Mouse (Mus musculus) heart, postnatal 0 days (tissue): Measurements from ENCODE around the gene Mad2l2. TPM values are rescaled to one million over a fixed set of nuclear protein-coding genes. Genes with fewer than 3 reads are reported as not detected.
A peak's percentile ranks its signal among the peaks of the same experiment; 100 is the strongest.

Experiments used
- ATAC-seq: fragments of 200-750 bp; cut with Nextera tagmentation; 2 replicates; pipeline ENCODE4 v1.8.0; 2017; ENCODE audit warnings: low read depth, moderate number of reproducible peaks, moderate library complexity; ENCODE audit not compliant: insufficient read depth
- DNase-seq: peaks from one replicate; pipeline ENCODE4 v3.0.0-alpha.2; 2016; ENCODE audit warnings: low spot score
- H3K27ac ChIP-seq: fragments of 300-500 bp; sonication (generic); 2 replicates; pipeline ENCODE4 v1.5.1; 2014; ENCODE audit warnings: low read depth, mild to moderate bottlenecking
- H3K27me3 ChIP-seq: fragments of 300-500 bp; sonication (generic); 2 replicates; pipeline ENCODE4 v1.6.1; 2014; ENCODE audit warnings: low read length, mixed read lengths; ENCODE audit not compliant: control insufficient read depth, insufficient read depth
- H3K36me3 ChIP-seq: fragments of 300-500 bp; sonication (generic); replicated peaks from 2 replicates; pipeline ENCODE4 v1.6.1; 2014; ENCODE audit warnings: low read length, mixed read lengths; ENCODE audit not compliant: control insufficient read depth, insufficient read depth
- H3K4me1 ChIP-seq: fragments of 300-500 bp; sonication (generic); 2 replicates; pipeline ENCODE4 v1.6.1; 2014; ENCODE audit warnings: antibody characterized with exemption; ENCODE audit not compliant: control insufficient read depth, insufficient read depth
- H3K4me2 ChIP-seq: fragments of 300-500 bp; sonication (generic); 2 replicates; pipeline ENCODE4 v1.6.1; 2014; ENCODE audit warnings: low read depth, mild to moderate bottlenecking, low read length, moderate library complexity
- H3K4me3 ChIP-seq: fragments of 300-500 bp; sonication (generic); 2 replicates; pipeline ENCODE4 v1.5.1; 2014; ENCODE audit warnings: low read depth, low read length
- H3K9ac ChIP-seq: fragments of 300-500 bp; sonication (generic); replicated peaks from 2 replicates; pipeline ENCODE4 v1.6.1; 2014; ENCODE audit warnings: low read depth, low read length, mixed read lengths
- H3K9me3 ChIP-seq: fragments of 300-500 bp; sonication (generic); replicated peaks from 2 replicates; pipeline ENCODE4 v1.6.1; 2016; ENCODE audit warnings: low read length; ENCODE audit not compliant: control insufficient read depth
- CTCF ChIP-seq: IDR thresholded peaks from 2 replicates; pipeline ENCODE4 v1.5.1; 2016; ENCODE audit warnings: antibody characterized with exemption, control low read depth, low read depth
- EP300 ChIP-seq: IDR thresholded peaks from 2 replicates; pipeline ENCODE4 v1.6.1; 2016; ENCODE audit warnings: antibody characterized with exemption, low read depth
- WGBS: fragments of 180-500 bp; shearing (Covaris S2); extraction: QIAGEN DNeasy Blood & Tissue Kit; methylation state at CpG from one replicate; pipeline ENCODE4 v1.1.7; 2014; 5-methylcytosine and 5-hydroxymethylcytosine counted together
- polyA plus RNA-seq: library from polyadenylated mRNA; unstranded; fragments of >200 nt; fragmentation: Nextera tagmentation; extraction: Ambion mirVana; gene quantifications from 2 replicates; pipeline ENCODE4 v1.2.1, GENCODE M21; 2015
- total RNA-seq: library from RNA; depleted of rRNA; stranded (reverse); fragments of >200 nt; gene quantifications from 2 replicates; pipeline ENCODE4 v1.2.3, GENCODE M21; 2014; ENCODE audit warnings: low replicate concordance

The Mad2l2 gene
- total and polyA plus RNA-seq, 2 experiments from 2014 or later = 6.1 to 36.2 TPM

DNA sequence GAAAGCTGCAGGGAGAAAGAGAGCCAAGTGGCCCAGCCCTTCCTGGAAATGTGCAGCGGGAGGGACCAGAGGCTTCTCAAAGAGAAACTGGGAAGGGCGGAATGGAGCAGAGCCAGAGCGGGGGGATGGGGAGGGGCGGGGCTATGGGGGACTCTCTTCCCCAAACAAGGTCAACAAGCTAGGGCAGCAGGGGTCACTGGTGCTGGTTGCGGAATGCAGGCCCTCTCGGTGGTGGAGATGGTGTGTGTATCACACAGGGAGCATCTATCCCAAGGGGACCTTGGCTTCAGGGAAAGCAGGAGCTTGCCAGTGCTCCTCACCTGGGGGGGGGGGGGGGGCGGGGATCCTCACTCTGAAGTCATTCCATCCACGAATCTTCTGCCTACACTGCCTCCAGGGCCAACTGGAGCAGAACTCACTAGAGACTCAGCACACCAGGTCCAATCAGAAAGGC, 45.9 kb upstream of the Mad2l2 start:
- ATAC-seq (no peak), DNase-seq (no peak)
- no peak overlapping the region for H3K9ac ChIP-seq
- H3K36me3 ChIP-seq = peaks cover 25% of the 10 kb centered on the region
- no peaks in the 10 kb centered on the region for H3K27me3 ChIP-seq
- no peaks in the 10 kb centered on the region for H3K9me3 ChIP-seq
- peak overlapping the region; percentile 14; the same call in 1 of the 2 replicates for H3K4me2 ChIP-seq
- no peak for TF ChIP-seq EP300
- no peak for TF ChIP-seq CTCF
- no peak overlapping the region for H3K27ac ChIP-seq
- no peak overlapping the region for H3K4me3 ChIP-seq
- H3K4me1 ChIP-seq = peaks cover 29% of the 10 kb centered on the region
- WGBS = 20% methylated on average over 8 of the region's 8 CpGs

DNA sequence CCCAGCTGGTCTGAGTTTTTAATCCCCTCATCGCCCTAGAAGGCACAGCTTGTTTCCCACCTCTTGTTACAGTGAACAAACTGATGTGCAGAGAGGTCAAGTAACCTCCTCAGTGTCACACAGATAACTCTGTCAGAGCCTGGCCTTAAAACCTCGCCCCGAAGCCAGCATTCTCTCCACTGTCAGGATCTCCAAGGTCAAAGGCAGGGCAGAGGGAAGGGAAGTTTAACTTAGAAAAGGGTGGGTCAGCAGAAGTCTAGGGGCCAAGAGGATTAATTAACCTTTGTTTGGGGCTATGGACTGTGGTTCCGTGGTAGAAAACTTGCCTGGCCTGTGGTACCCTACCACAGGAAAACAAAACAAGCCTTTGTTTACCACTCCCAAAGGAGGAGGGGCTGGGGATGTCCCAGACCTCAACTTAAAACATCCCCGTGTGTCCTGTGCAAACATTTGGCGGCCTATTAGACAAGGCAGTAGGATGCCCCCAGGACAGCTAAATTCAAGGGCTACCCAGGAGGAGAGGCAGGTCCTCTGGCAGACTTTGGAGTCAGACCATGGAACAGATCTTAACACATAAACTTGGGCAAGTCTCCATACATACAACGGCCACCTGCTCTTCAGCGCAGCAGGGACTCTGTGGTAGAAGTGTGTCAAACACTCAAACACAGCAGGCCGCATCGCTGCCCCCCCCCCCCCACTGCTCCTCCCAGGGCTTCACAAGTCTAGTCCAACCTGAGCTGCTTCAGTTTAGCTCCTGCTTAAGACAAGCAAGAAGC, 44.9 kb upstream of the Mad2l2 start:
- WGBS = 49% methylated on average over 10 of the region's 10 CpGs
- ATAC-seq = no peak
- Histone ChIP-seq H3K27ac (peak overlapping the region; percentile 39; the same call in 1 of the 2 replicates), H3K4me1 (peaks cover 29% of the 10 kb centered on the region), H3K9ac (0 out of 2 replicates have a peak overlapping the region, but pooled peaks have one; percentile 3), H3K9me3 (no peaks in the 10 kb centered on the region), H3K36me3 (peaks cover 15% of the 10 kb centered on the region), H3K4me3 (no peak overlapping the region), H3K4me2 (no peak overlapping the region), H3K27me3 (no peaks in the 10 kb centered on the region)
- DNase-seq = no peak
- TF ChIP-seq CTCF = no peak
- TF ChIP-seq EP300 = no peak

DNA sequence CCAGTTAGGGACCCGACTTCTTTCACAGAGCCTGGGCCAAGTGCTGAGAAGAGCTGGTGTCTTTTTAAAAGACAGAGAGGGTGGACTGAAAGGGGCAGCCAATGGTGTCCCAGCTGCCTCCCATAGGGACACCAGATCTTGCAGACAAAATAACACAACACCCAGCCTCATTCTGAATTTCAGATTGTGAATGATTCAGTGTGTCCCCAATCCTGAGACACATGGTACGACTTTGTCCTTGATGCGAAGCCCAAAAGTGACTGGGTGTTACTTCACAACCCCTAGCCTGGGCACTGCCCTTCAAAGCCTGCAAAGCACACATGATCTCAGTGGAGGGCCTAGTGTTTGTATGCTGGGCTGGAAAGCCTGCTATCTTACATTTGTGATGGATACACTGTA, 44.3 kb upstream of the Mad2l2 start:
- Histone ChIP-seq H3K4me1 (peaks cover 29% of the 10 kb centered on the region), H3K4me2 (no peak overlapping the region), H3K9me3 (no peaks in the 10 kb centered on the region), H3K27ac (peak overlapping the region; percentile 39; the same call in 1 of the 2 replicates), H3K4me3 (no peak overlapping the region), H3K36me3 (peaks cover 9% of the 10 kb centered on the region), H3K27me3 (no peaks in the 10 kb centered on the region), H3K9ac (0 out of 2 replicates have a peak overlapping the region, but pooled peaks have one; percentile 3)
- TF ChIP-seq CTCF (no peak), EP300 (no peak)
- WGBS = 77% methylated on average over 3 of the region's 3 CpGs
- no peak for ATAC-seq
- no peak for DNase-seq

DNA sequence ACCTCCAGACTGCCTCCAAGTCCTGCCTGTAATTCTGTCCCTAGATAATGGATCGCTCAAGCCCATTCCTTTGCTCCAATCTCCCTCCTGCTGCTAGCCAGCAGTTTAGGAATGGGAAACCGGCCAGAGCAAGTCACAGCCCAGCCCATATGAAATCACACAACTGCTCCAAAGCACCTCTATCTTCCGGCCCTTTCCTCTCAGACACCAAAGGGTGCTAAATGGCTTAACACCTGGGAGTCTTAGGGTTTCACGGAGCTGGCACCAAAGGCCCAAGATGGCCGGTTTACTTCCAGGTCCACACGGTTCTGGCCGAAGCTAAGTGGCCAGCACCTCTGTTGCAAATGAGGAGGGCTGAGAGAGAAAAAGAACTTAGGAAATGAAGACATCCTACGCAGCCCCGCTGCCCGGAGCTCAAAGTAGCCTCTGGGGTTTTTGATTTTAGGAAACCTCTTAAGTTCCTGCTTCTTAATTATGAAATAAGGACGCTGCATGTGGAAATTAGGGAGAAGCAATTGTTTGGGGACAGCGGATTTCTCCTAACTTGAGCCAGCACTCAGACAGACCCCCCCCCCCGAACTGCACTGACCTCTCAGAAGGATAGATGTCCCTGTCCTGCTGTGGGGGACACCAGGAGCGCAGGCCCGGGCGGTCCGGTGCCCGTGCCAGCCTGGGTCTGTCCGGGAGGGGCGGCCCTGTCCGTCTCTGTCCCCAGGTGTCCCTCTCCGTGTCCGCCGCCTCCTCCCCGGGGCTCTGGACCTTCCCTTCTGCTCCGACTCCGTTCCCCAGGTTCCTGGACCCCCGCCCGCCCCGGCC, 42.9 kb upstream of the Mad2l2 start:
- Histone ChIP-seq H3K9ac (peak overlapping the region; percentile 79), H3K4me3 (peak overlapping the region; percentile 76), H3K36me3 (no peaks in the 10 kb centered on the region), H3K9me3 (no peaks in the 10 kb centered on the region), H3K27ac (peak overlapping the region; percentile 82), H3K27me3 (no peaks in the 10 kb centered on the region), H3K4me1 (peaks cover 29% of the 10 kb centered on the region), H3K4me2 (peak overlapping the region; percentile 78)
- WGBS = 1% methylated on average over 30 of the region's 30 CpGs
- TF ChIP-seq EP300 (no peak), CTCF (no peak)
- DNase-seq (no peak), ATAC-seq (peak; percentile 28)

DNA sequence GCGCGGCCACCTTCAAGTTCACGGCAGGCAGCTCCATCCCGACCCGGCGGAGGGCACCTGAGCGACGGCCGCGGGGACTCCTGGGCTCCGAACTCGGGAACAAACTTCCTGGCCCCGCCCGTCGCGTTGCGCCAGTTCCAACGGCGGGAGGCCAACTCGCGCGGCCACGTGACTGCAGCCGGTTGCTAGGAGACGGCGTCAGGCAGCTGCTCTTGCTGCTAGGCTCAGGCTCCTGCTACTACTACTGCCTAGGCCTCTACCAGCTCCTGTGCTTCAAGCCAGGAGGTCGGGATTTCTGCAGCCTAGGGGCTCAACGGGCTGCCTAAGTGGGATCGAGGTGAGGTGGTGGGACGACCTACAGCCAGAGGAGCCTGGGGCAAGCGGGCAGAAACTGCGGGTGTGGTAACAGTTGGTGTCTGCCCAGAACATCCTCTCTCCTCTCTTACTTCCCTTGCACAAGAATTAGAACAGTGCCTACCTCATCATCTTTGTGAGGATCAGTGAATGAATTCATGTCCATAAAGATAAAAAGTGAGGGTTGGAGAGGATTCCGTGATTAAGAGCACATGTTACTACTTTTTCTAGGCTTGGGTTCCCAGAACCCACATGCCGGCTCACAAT, 42.2 kb upstream of the Mad2l2 start, which contains the start of gene Agtrap:
Gene Agtrap, minus strand, starts transcription at position 125 of the 621 bp plus-strand sequence.
- Histone ChIP-seq H3K36me3 (no peaks in the 10 kb centered on the region), H3K4me2 (peak within 1 kb of the TSS; percentile 78), H3K9me3 (no peaks in the 10 kb centered on the region), H3K9ac (peak within 1 kb of the TSS; percentile 79), H3K4me3 (peak within 1 kb of the TSS; percentile 76), H3K4me1 (peaks cover 29% of the 10 kb centered on the region), H3K27me3 (no peaks in the 10 kb centered on the region), H3K27ac (peak within 1 kb of the TSS; percentile 82)
- ATAC-seq (peak; percentile 88), DNase-seq (peak; percentile 95)
- WGBS = 9% methylated on average over 27 of the region's 34 CpGs
- TF ChIP-seq CTCF (no peak), EP300 (no peak)
